Comparison of ENCODE assay signal across 9 mouse cellular contexts in genomic region chr1:183155600-183155999, GRCm38 (mm10).
DNase-seq lines count a peak whose midpoint lies in the region; ATAC-seq and TF ChIP-seq lines count a peak whose summit lies in the region.
"Had no signal": no experiment of that assay in that cellular context is flagged by ENCODE, and none has a peak within 500 bp of the region (broad histone marks: within the 10 kb centered on the region; RNA-seq: fewer than 3 reads in every experiment).

No protein-coding gene starts in this region.

- H3K27ac ChIP-seq in kidney, postnatal 0 days, result no peak overlapping the region
- peak overlapping the region; percentile 82 for H3K27ac ChIP-seq in embryonic fibroblast, embryonic 13.5 days (ENCODE audit: insufficient read depth, low read length)
- H3K27ac ChIP-seq in heart, postnatal 0 days (ENCODE audit: low read depth), result 0 out of 2 replicates have a peak overlapping the region, but pooled peaks have one; percentile 23
- no peak overlapping the region for H3K27ac ChIP-seq in midbrain, embryonic 13.5 days

- 56% methylated on average over 5 of the region's 5 CpGs for whole genome bisulfite sequencing in kidney, postnatal 0 days
- WGBS in heart, postnatal 0 days, result 32% methylated on average over 5 of the region's 5 CpGs
- WGBS in midbrain, embryonic 13.5 days, result 74% methylated on average over 5 of the region's 5 CpGs

- no peaks in the 10 kb centered on the region for H3K27me3 ChIP-seq in kidney, postnatal 0 days (ENCODE audit: insufficient read depth, low read length)
- no peaks in the 10 kb centered on the region for H3K27me3 ChIP-seq in heart, postnatal 0 days (ENCODE audit: control insufficient read depth, insufficient read depth, low read length)
- no peaks in the 10 kb centered on the region for H3K27me3 ChIP-seq in midbrain, embryonic 13.5 days

- no peak for TF ChIP-seq CTCF in kidney, postnatal 0 days (IDR thresholded peaks at IDR 0.05; ENCODE audit: low read depth)
- no peak for TF ChIP-seq CTCF in embryonic fibroblast, embryonic 13.5 days (IDR thresholded peaks at IDR 0.05; ENCODE audit: borderline replicate concordance, insufficient read depth, low read length)
- no peak for TF ChIP-seq CTCF in heart, postnatal 0 days (IDR thresholded peaks at IDR 0.05; ENCODE audit: low read depth)

- no peaks in the 10 kb centered on the region for H3K36me3 ChIP-seq in kidney, postnatal 0 days (ENCODE audit: insufficient read depth, low read length)
- no peaks in the 10 kb centered on the region for H3K36me3 ChIP-seq in heart, postnatal 0 days (replicated peaks; ENCODE audit: control insufficient read depth, insufficient read depth, low read length)
- H3K36me3 ChIP-seq in midbrain, embryonic 13.5 days, result peaks cover 7% of the 10 kb centered on the region; the same call in 1 of the 2 replicates

- H3K9ac ChIP-seq in kidney, postnatal 0 days (ENCODE audit: low read depth, low read length), result no peak overlapping the region
- H3K9ac ChIP-seq in heart, postnatal 0 days (replicated peaks; ENCODE audit: low read depth, low read length), result no peak overlapping the region
- no peak overlapping the region for H3K9ac ChIP-seq in midbrain, embryonic 13.5 days (replicated peaks)

- H3K4me2 ChIP-seq in kidney, postnatal 0 days (ENCODE audit: low read length), result no peak overlapping the region
- H3K4me2 ChIP-seq in heart, postnatal 0 days (ENCODE audit: low read depth, low read length), result no peak overlapping the region
- no peak overlapping the region for H3K4me2 ChIP-seq in midbrain, embryonic 13.5 days (replicated peaks)
- H3K4me2 ChIP-seq: liver, embryonic 11.5 days had no signal

- H3K4me1 ChIP-seq in kidney, postnatal 0 days (replicated peaks; ENCODE audit: insufficient read depth, low read length), result peaks cover 12% of the 10 kb centered on the region
- peaks cover 22% of the 10 kb centered on the region for H3K4me1 ChIP-seq in embryonic fibroblast, embryonic 13.5 days (ENCODE audit: control insufficient read depth, insufficient read depth, low read length)
- H3K4me1 ChIP-seq in heart, postnatal 0 days (ENCODE audit: control insufficient read depth, insufficient read depth), result peaks cover 15% of the 10 kb centered on the region
- H3K4me1 ChIP-seq in midbrain, embryonic 13.5 days (replicated peaks), result peaks cover 17% of the 10 kb centered on the region

- H3K4me3 ChIP-seq in kidney, postnatal 0 days (replicated peaks; ENCODE audit: low read depth, low read length), result no peak overlapping the region
- H3K4me3 ChIP-seq in embryonic fibroblast, embryonic 13.5 days (ENCODE audit: insufficient read depth, low read length), result no peak overlapping the region
- no peak overlapping the region for H3K4me3 ChIP-seq in heart, postnatal 0 days (ENCODE audit: low read depth, low read length)
- no peak overlapping the region for H3K4me3 ChIP-seq in midbrain, embryonic 13.5 days (replicated peaks)

- TF ChIP-seq POLR2A in embryonic fibroblast, embryonic 13.5 days (IDR thresholded peaks at IDR 0.05; ENCODE audit: low read depth, low read length), result no peak

- no peak for ATAC-seq in kidney, postnatal 0 days (replicated peaks; ENCODE audit: low FRiP score, low read depth)
- no peak for ATAC-seq in heart, postnatal 0 days (ENCODE audit: insufficient read depth, low read depth)
- ATAC-seq in midbrain, embryonic 13.5 days, result no peak

- no peak for TF ChIP-seq EP300 in heart, postnatal 0 days (IDR thresholded peaks at IDR 0.05; ENCODE audit: low read depth)

- no peaks in the 10 kb centered on the region for H3K9me3 ChIP-seq in kidney, postnatal 0 days (replicated peaks; ENCODE audit: low read length)
- no peaks in the 10 kb centered on the region for H3K9me3 ChIP-seq in heart, postnatal 0 days (replicated peaks; ENCODE audit: control insufficient read depth, low read length)
- H3K9me3 ChIP-seq in midbrain, embryonic 13.5 days, result no peaks in the 10 kb centered on the region

- DNase-seq in kidney, postnatal 0 days (ENCODE audit: low spot score), result peak; percentile 49
- DNase-seq in kidney, adult 8-10 months, result no peak
- DNase-seq in 3T3-L1 (ENCODE audit: low read depth, low spot score), result peak; percentile 60
- no peak for DNase-seq in heart, postnatal 0 days (ENCODE audit: low spot score)
- no peak for DNase-seq in embryo, embryonic 9.5 days (ENCODE audit: extremely low spot score)
- no peak for DNase-seq in cerebellum, adult 9-11 months

Comparison
In these comparisons a context has a peak if more than half of its experiments do, and no peak if none do; other contexts are left out.
1. DNase-seq: peak in kidney, postnatal 0 days (single experiment) and 3T3-L1 (single experiment); none in kidney, adult 8-10 months (0 of 2), heart, postnatal 0 days (single experiment), embryo, embryonic 9.5 days (single experiment) and cerebellum, adult 9-11 months (single experiment).
2. H3K27ac ChIP-seq: peak in embryonic fibroblast, embryonic 13.5 days (single experiment) and heart, postnatal 0 days (single experiment); none in kidney, postnatal 0 days (single experiment) and midbrain, embryonic 13.5 days (single experiment).